In genomic region chr5:44943023-44943921, GRCm38 (mm10) we compare ENCODE assay signal across 10 mouse cellular contexts.
DNase-seq lines count a peak whose midpoint lies in the region; ATAC-seq and TF ChIP-seq lines count a peak whose summit lies in the region.
"Had no signal": no experiment of that assay in that cellular context is flagged by ENCODE, and none has a peak within 500 bp of the region (broad histone marks: within the 10 kb centered on the region; RNA-seq: fewer than 3 reads in every experiment).

No protein-coding gene starts in this region.

- TF ChIP-seq CTCF in midbrain, postnatal 0 days (IDR thresholded peaks at IDR 0.05), result no peak

- H3K27me3 ChIP-seq in midbrain, postnatal 0 days (ENCODE audit: insufficient read depth, low read length), result no peaks in the 10 kb centered on the region

- ATAC-seq in midbrain, postnatal 0 days (ENCODE audit: low FRiP score), result no peak
- ATAC-seq: activated CD4-positive, CD25-positive, alpha-beta regulatory T cell, adult 4 months had no signal

- H3K9me3 ChIP-seq in midbrain, postnatal 0 days (ENCODE audit: low read length), result no peaks in the 10 kb centered on the region

- WGBS in midbrain, postnatal 0 days, result 25% methylated on average over 7 of the region's 7 CpGs

- no peaks in the 10 kb centered on the region for H3K36me3 ChIP-seq in midbrain, postnatal 0 days (ENCODE audit: insufficient read depth, low read length)

- no peak overlapping the region for H3K27ac ChIP-seq in midbrain, postnatal 0 days (ENCODE audit: low read depth, low read length)

- 0 out of 2 replicates have a peak, but pooled peaks cover 4% of the 10 kb centered on the region for H3K4me1 ChIP-seq in midbrain, postnatal 0 days (ENCODE audit: insufficient read depth, low read length)

- no peak overlapping the region for H3K4me3 ChIP-seq in midbrain, postnatal 0 days (ENCODE audit: low read depth, low read length)

- DNase-seq in gastrocnemius, adult 18-20 months (ENCODE audit: low spot score), result peak; percentile 10
- DNase-seq in gastrocnemius, postnatal 10 days, result no peak
- DNase-seq in embryo, embryonic 11 days, result peak; percentile 88
- DNase-seq in kidney, postnatal 14 days, result peak; percentile 14
- DNase-seq in midbrain, postnatal 0 days (ENCODE audit: low spot score), result peak; percentile 12
- no peak for DNase-seq in layer of hippocampus, postnatal 36 days
- DNase-seq in cerebellum, postnatal 36 days, result no peak
- DNase-seq in cerebellum, adult 18-20 months, result no peak
- DNase-seq: B cell, adult 2 months had no signal

- no peak overlapping the region for H3K9ac ChIP-seq in midbrain, postnatal 0 days (replicated peaks; ENCODE audit: low read length, poor library complexity, severe bottlenecking)

- no peak overlapping the region for H3K4me2 ChIP-seq in midbrain, postnatal 0 days (ENCODE audit: low read depth, low read length, poor library complexity, severe bottlenecking)

Comparison
In these comparisons a context has a peak if more than half of its experiments do, and no peak if none do; other contexts are left out.
1. DNase-seq: peak in gastrocnemius, adult 18-20 months (single experiment), embryo, embryonic 11 days (single experiment), kidney, postnatal 14 days (single experiment) and midbrain, postnatal 0 days (single experiment); none in gastrocnemius, postnatal 10 days (single experiment), layer of hippocampus, postnatal 36 days (0 of 2), cerebellum, postnatal 36 days (0 of 2) and cerebellum, adult 18-20 months (0 of 2).